Mouse (Mus musculus): Measurements from ENCODE around the gene Hand1.
"Not testable (repeated sequence)": the region's sequence is repeated elsewhere in the genome, so short reads cannot be mapped to it uniquely, and the experiment has no call there.

Gene Hand1

GRCm38 (mm10) chr11:57833296-57833977, 819 bp upstream of the Hand1 start:
- DNase-seq (ENCODE audit: low spot score) = no peak

- DNase-seq (ENCODE audit: low spot score) = no peak
Measured at GRCm38 (mm10) chr11:57831861-57832260, 757 bp downstream of the Hand1 start.

- DNase-seq (ENCODE audit: low spot score) = no peak
Measured at GRCm38 (mm10) chr11:57831281-57831781, 1.3 kb downstream of the Hand1 start.

- DNase-seq (ENCODE audit: low spot score) = no peak
Measured at GRCm38 (mm10) chr11:57829871-57830775, 2.5 kb downstream of the Hand1 start.

- DNase-seq (ENCODE audit: low spot score) = no peak
Measured at GRCm38 (mm10) chr11:57828955-57829870, 3.4 kb downstream of the Hand1 start.

GRCm38 (mm10) chr11:57827915-57828545, 4.6 kb downstream of the Hand1 start:
- no peak for DNase-seq (ENCODE audit: low spot score)

- DNase-seq (ENCODE audit: low spot score) = no peak
Measured at GRCm38 (mm10) chr11:57827048-57827914, 5.3 kb downstream of the Hand1 start.

- not testable (repeated sequence) for DNase-seq (ENCODE audit: low spot score)
Measured at GRCm38 (mm10) chr11:57825234-57825633, 7.4 kb downstream of the Hand1 start.

GRCm38 (mm10) chr11:57823714-57824113, 8.9 kb downstream of the Hand1 start:
- no peak for DNase-seq (ENCODE audit: low spot score)

GRCm38 (mm10) chr11:57823159-57823558, 9.5 kb downstream of the Hand1 start:
- DNase-seq (ENCODE audit: low spot score) = not testable (repeated sequence)

- DNase-seq (ENCODE audit: low spot score) = peak; percentile 42
Measured at GRCm38 (mm10) chr11:57819999-57820581, 12.5 kb downstream of the Hand1 start.

- DNase-seq (ENCODE audit: low spot score) = no peak
Measured at GRCm38 (mm10) chr11:57818189-57818588, 14.4 kb downstream of the Hand1 start.

GRCm38 (mm10) chr11:57813641-57814040, 19.0 kb downstream of the Hand1 start:
- DNase-seq (ENCODE audit: low spot score) = no peak

GRCm38 (mm10) chr11:57812212-57812611, 20.4 kb downstream of the Hand1 start:
- no peak for DNase-seq (ENCODE audit: low spot score)

- no peak for DNase-seq (ENCODE audit: low spot score)
Measured at GRCm38 (mm10) chr11:57811006-57811405, 21.6 kb downstream of the Hand1 start.

GRCm38 (mm10) chr11:57809732-57810098, 22.9 kb downstream of the Hand1 start:
- no peak for DNase-seq (ENCODE audit: low spot score)

- DNase-seq (ENCODE audit: low spot score) = no peak
Measured at GRCm38 (mm10) chr11:57809017-57809731, 23.4 kb downstream of the Hand1 start.

GRCm38 (mm10) chr11:57805047-57805446, 27.6 kb downstream of the Hand1 start:
- DNase-seq (ENCODE audit: low spot score) = no peak

- DNase-seq (ENCODE audit: low spot score) = no peak
Measured at GRCm38 (mm10) chr11:57802511-57802870, 30.1 kb downstream of the Hand1 start.
